Mouse (Mus musculus) embryonic facial prominence, embryonic 15.5 days (tissue): ENCODE data around the gene Exoc8. TPM values are rescaled to one million over a fixed set of nuclear protein-coding genes. Genes with fewer than 3 reads are reported as not detected.

Experiments used
- ATAC-seq: fragments of 200-750 bp; cut with Nextera tagmentation; 2 replicates; pipeline ENCODE4 v1.8.0; 2017; ENCODE audit warnings: low read depth, moderate TSS enrichment; ENCODE audit not compliant: insufficient number of reproducible peaks, low FRiP score, low TSS enrichment
- H3K27ac ChIP-seq: fragments of 300-500 bp; sonication (generic); replicated peaks from 2 replicates; pipeline ENCODE4 v1.5.1; 2015; ENCODE audit warnings: mild to moderate bottlenecking, inconsistent platforms
- H3K27me3 ChIP-seq: fragments of 300-500 bp; sonication (generic); 2 replicates; pipeline ENCODE4 v1.6.1; 2015; ENCODE audit warnings: inconsistent platforms
- H3K36me3 ChIP-seq: fragments of 300-500 bp; sonication (generic); 2 replicates; pipeline ENCODE4 v1.6.1; 2015; ENCODE audit warnings: mild to moderate bottlenecking, inconsistent platforms
- H3K4me1 ChIP-seq: fragments of 300-500 bp; sonication (generic); 2 replicates; pipeline ENCODE4 v1.6.1; 2015; ENCODE audit warnings: inconsistent platforms
- H3K4me2 ChIP-seq: fragments of 300-500 bp; sonication (generic); replicated peaks from 2 replicates; pipeline ENCODE4 v1.6.1; 2015; ENCODE audit warnings: mild to moderate bottlenecking, inconsistent platforms
- H3K4me3 ChIP-seq: fragments of 300-500 bp; sonication (generic); replicated peaks from 2 replicates; pipeline ENCODE4 v1.5.1; 2015; ENCODE audit warnings: mild to moderate bottlenecking, inconsistent platforms
- H3K9ac ChIP-seq: fragments of 300-500 bp; sonication (generic); 2 replicates; pipeline ENCODE4 v1.6.1; 2015; ENCODE audit warnings: inconsistent platforms
- H3K9me3 ChIP-seq: fragments of 300-500 bp; sonication (generic); replicated peaks from 2 replicates; pipeline ENCODE4 v1.6.1; 2016; ENCODE audit warnings: inconsistent platforms
- WGBS: fragments of 180-500 bp; shearing (Covaris S2); methylation state at CpG from one replicate; pipeline ENCODE4 v1.1.7; 2015; 5-methylcytosine and 5-hydroxymethylcytosine counted together
- polyA plus RNA-seq: library from polyadenylated mRNA; unstranded; fragments of >200 nt; fragmentation: Nextera tagmentation; extraction: Ambion mirVana; gene quantifications from 2 replicates; pipeline ENCODE4 v1.2.1, GENCODE M21; 2015

The Exoc8 gene
- polyA plus RNA-seq, 1 experiment from 2014 or later, result 9.5 TPM

- WGBS, result 74% methylated on average over 14 of the region's 14 CpGs
- peaks cover 21% of the 10 kb centered on the region for H3K4me1 ChIP-seq
- no peak overlapping the region for H3K27ac ChIP-seq
- H3K9me3 ChIP-seq, result no peaks in the 10 kb centered on the region
- no peak for ATAC-seq
- H3K27me3 ChIP-seq, result no peaks in the 10 kb centered on the region
- no peak overlapping the region for H3K9ac ChIP-seq
- no peak overlapping the region for H3K4me2 ChIP-seq
- no peak overlapping the region for H3K4me3 ChIP-seq
- H3K36me3 ChIP-seq, result peaks cover 5% of the 10 kb centered on the region; the same call in 1 of the 2 replicates
Observed at GRCm38 (mm10) chr8:124925544-124926266, 28.2 kb upstream of the Exoc8 start.

GRCm38 (mm10) chr8:124923971-124924652, 26.6 kb upstream of the Exoc8 start:
- ATAC-seq, result no peak
- Histone ChIP-seq H3K4me3 (no peak overlapping the region), H3K4me1 (peaks cover 29% of the 10 kb centered on the region), H3K9ac (no peak overlapping the region), H3K36me3 (peaks cover 5% of the 10 kb centered on the region; the same call in 1 of the 2 replicates), H3K9me3 (no peaks in the 10 kb centered on the region), H3K27ac (no peak overlapping the region), H3K4me2 (no peak overlapping the region), H3K27me3 (no peaks in the 10 kb centered on the region)
- 82% methylated on average over 15 of the region's 15 CpGs for WGBS

- Histone ChIP-seq H3K9me3 (no peaks in the 10 kb centered on the region), H3K4me1 (peaks cover 35% of the 10 kb centered on the region), H3K4me3 (no peak overlapping the region), H3K9ac (no peak overlapping the region), H3K27me3 (no peaks in the 10 kb centered on the region), H3K4me2 (no peak overlapping the region), H3K36me3 (peaks cover 3% of the 10 kb centered on the region; the same call in 1 of the 2 replicates), H3K27ac (no peak overlapping the region)
- no peak for ATAC-seq
- WGBS, result 76% methylated on average over 11 of the region's 11 CpGs
Observed at GRCm38 (mm10) chr8:124922490-124923089, 25.1 kb upstream of the Exoc8 start.

GRCm38 (mm10) chr8:124921369-124922279, 24.1 kb upstream of the Exoc8 start:
- no peak overlapping the region for H3K27ac ChIP-seq
- no peaks in the 10 kb centered on the region for H3K27me3 ChIP-seq
- no peaks in the 10 kb centered on the region for H3K9me3 ChIP-seq
- ATAC-seq, result no peak
- H3K9ac ChIP-seq, result no peak overlapping the region
- H3K4me1 ChIP-seq, result peaks cover 31% of the 10 kb centered on the region
- no peak overlapping the region for H3K4me2 ChIP-seq
- H3K4me3 ChIP-seq, result no peak overlapping the region
- WGBS, result 78% methylated on average over 18 of the region's 18 CpGs
- no peaks in the 10 kb centered on the region for H3K36me3 ChIP-seq

- Histone ChIP-seq H3K4me2 (no peak overlapping the region), H3K9me3 (no peaks in the 10 kb centered on the region), H3K4me1 (peaks cover 23% of the 10 kb centered on the region), H3K36me3 (peaks cover 26% of the 10 kb centered on the region), H3K27me3 (no peaks in the 10 kb centered on the region), H3K27ac (no peak overlapping the region), H3K4me3 (no peak overlapping the region), H3K9ac (no peak overlapping the region)
- ATAC-seq, result no peak
- whole genome bisulfite sequencing, result 75% methylated on average over 18 of the region's 18 CpGs
Observed at GRCm38 (mm10) chr8:124917741-124918484, 20.4 kb upstream of the Exoc8 start.

- Histone ChIP-seq H3K4me1 (peaks cover 6% of the 10 kb centered on the region; the same call in 1 of the 2 replicates), H3K4me2 (no peak overlapping the region), H3K27me3 (no peaks in the 10 kb centered on the region), H3K9ac (no peak overlapping the region), H3K36me3 (peaks cover 57% of the 10 kb centered on the region), H3K9me3 (no peaks in the 10 kb centered on the region), H3K4me3 (no peak overlapping the region), H3K27ac (no peak overlapping the region)
- WGBS, result 97% methylated on average over 5 of the region's 5 CpGs
- ATAC-seq, result no peak
Observed at GRCm38 (mm10) chr8:124914061-124914460, 16.6 kb upstream of the Exoc8 start.

GRCm38 (mm10) chr8:124911938-124912872, 14.7 kb upstream of the Exoc8 start:
- Histone ChIP-seq H3K4me2 (no peak overlapping the region), H3K4me1 (no peaks in the 10 kb centered on the region), H3K9me3 (no peaks in the 10 kb centered on the region), H3K27ac (no peak overlapping the region), H3K9ac (no peak overlapping the region), H3K4me3 (no peak overlapping the region), H3K27me3 (no peaks in the 10 kb centered on the region), H3K36me3 (peaks cover 74% of the 10 kb centered on the region)
- no peak for ATAC-seq
- 64% methylated on average over 17 of the region's 17 CpGs for WGBS

- 83% methylated on average over 10 of the region's 10 CpGs for WGBS
- Histone ChIP-seq H3K9me3 (no peaks in the 10 kb centered on the region), H3K4me3 (no peak overlapping the region), H3K4me2 (no peak overlapping the region), H3K27ac (no peak overlapping the region), H3K9ac (no peak overlapping the region), H3K27me3 (no peaks in the 10 kb centered on the region), H3K36me3 (peaks cover 92% of the 10 kb centered on the region), H3K4me1 (no peaks in the 10 kb centered on the region)
- ATAC-seq, result no peak
Observed at GRCm38 (mm10) chr8:124910349-124910748, 12.8 kb upstream of the Exoc8 start.

- H3K4me2 ChIP-seq, result no peak overlapping the region
- no peak for ATAC-seq
- peaks cover under 1% of the 10 kb centered on the region; the same call in 1 of the 2 replicates for H3K4me1 ChIP-seq
- H3K36me3 ChIP-seq, result peaks cover 90% of the 10 kb centered on the region
- H3K4me3 ChIP-seq, result no peak overlapping the region
- H3K27me3 ChIP-seq, result no peaks in the 10 kb centered on the region
- H3K9me3 ChIP-seq, result no peaks in the 10 kb centered on the region
- WGBS, result 90% methylated on average over 16 of the region's 16 CpGs
- no peak overlapping the region for H3K9ac ChIP-seq
- no peak overlapping the region for H3K27ac ChIP-seq
Observed at GRCm38 (mm10) chr8:124909936-124910335, 12.4 kb upstream of the Exoc8 start.
